Mouse (Mus musculus): Measurements from ENCODE around the gene Pnliprp2. TPM values are rescaled to one million over a fixed set of nuclear protein-coding genes. Genes with fewer than 3 reads are reported as not detected.

Gene Pnliprp2
- not detected in 2 replicates for total RNA-seq (2015; ENCODE audit: low replicate concordance)
- total RNA-seq (2017; ENCODE audit: low replicate concordance) = not detected in 2 replicates

DNA sequence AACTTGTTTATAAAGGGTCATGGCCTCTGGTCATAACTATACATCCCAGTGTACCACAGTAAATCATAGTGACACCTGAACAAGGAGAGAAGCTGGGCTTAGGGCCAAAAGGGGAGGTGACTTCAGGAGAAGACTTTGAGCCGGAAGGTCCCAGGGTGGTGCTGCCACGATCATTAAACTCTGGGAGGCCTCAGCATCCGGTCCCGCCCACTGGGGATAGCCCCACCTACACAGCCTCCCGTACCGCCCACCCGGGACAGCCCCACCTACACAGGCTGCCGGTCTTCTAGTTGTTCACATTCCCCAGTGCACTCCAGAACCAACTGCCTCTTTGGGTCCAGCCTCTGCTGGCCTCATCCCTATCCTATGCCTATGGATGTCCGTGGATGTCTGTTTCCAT, at the start of gene Pnliprp2:
Pnliprp2 (plus strand) TSS at position 297 of the 400 bp plus-strand sequence.
- ATAC-seq (replicated peaks; ENCODE audit: low FRiP score, poor library complexity, severe bottlenecking) = no peak

DNA sequence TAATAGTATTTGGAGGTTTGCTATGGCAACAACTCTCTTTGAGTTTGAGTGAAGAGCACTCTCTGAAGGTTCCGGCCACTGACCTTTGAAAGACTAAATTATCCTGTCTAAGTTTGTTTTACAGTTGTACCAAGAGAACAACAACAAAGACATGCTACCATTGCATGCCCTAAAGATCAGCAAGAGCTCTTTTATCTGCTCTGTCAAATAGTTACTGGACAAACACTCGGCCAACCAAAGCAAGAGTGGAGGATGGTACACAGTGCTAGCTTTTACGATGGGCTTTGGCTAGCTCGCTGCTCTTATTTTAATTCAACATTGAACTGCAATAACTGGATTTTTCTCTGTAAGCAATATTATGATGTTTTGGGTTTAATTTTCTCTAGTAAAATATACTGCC, 41.6 kb upstream of the Pnliprp2 start:
- no peak for ATAC-seq (replicated peaks; ENCODE audit: low FRiP score, poor library complexity, severe bottlenecking)

- ATAC-seq (replicated peaks; ENCODE audit: low FRiP score, poor library complexity, severe bottlenecking) = no peak
Measured at GRCm38 (mm10) chr19:58720439-58720838, 39.1 kb upstream of the Pnliprp2 start.

GRCm38 (mm10) chr19:58726551-58726950, 33.0 kb upstream of the Pnliprp2 start:
- no peak for ATAC-seq (replicated peaks; ENCODE audit: low FRiP score, poor library complexity, severe bottlenecking)

DNA sequence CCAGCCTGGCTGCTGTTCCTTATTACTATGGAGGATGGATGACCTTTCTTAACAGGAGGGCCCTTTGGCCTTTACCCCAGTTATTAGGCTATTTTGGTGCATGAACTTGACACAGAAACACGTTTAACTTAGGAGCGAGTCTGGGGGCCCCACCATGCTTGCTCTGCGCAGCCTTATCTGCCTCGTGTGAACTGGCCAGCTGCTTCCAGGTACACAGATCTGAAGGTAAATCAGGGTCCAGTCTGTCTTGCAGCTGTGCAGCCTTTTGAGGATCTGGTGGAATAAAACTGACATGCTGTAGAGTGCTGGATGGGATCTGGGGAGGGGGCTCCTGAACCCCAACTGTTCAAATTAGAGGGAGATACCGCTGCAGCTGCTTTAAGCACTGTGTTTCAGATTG, 31.8 kb upstream of the Pnliprp2 start:
- ATAC-seq (replicated peaks; ENCODE audit: low FRiP score, poor library complexity, severe bottlenecking) = no peak

DNA sequence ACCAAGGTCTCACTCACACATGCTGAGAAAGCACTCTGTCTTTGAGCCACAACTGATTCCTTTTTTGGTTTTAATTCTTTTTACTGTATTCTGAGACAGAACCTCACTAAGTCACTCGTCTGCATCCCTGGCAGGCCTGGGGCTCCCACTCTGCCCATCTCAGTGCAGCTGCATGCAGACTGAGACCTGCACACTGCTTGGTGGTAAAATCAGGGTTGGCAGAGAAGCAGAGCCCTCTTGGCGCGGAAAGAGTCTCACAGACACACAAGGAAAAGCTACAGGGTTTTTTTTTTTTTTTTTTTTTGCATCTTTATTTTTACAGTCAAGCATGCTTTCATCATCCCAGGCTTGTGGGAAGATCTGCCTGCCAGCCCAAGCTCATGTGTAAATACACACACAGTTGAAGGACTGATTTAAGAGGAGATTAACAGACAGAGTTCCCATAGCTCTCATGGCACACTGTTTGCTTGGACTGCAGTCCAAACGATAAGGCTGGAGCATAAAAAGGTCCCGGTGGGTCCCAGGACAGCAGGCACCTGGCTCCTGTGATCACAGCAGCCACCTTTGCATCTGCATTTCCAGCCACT, 31.0 kb upstream of the Pnliprp2 start, which contains the start of gene Pnliprp1:
Pnliprp1 (plus strand) TSS at position 443 of the 587 bp plus-strand sequence.
- ATAC-seq (replicated peaks; ENCODE audit: low FRiP score, poor library complexity, severe bottlenecking) = no peak

DNA sequence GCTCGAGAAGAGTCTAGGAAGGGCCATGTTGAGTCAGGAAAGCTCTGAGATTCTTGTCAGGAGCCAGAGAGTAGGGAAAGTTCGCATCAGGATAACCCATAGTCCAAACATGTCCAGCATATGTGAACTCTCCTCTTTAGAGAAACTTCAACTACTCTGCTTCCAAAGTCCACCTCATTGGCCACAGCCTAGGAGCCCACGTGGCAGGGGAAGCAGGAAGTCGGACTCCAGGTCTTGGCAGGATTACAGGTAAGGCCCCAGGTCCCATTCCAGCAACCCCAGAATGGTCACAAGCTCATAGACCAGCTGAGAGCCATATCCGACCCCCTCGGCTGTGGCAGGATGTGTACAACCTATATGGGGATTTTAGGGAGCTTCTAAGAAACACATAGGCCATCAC, 26.3 kb upstream of the Pnliprp2 start:
- ATAC-seq (replicated peaks; ENCODE audit: low FRiP score, poor library complexity, severe bottlenecking) = no peak

- ATAC-seq (replicated peaks; ENCODE audit: low FRiP score, poor library complexity, severe bottlenecking) = no peak
Measured at GRCm38 (mm10) chr19:58738111-58738510, 21.4 kb upstream of the Pnliprp2 start.

DNA sequence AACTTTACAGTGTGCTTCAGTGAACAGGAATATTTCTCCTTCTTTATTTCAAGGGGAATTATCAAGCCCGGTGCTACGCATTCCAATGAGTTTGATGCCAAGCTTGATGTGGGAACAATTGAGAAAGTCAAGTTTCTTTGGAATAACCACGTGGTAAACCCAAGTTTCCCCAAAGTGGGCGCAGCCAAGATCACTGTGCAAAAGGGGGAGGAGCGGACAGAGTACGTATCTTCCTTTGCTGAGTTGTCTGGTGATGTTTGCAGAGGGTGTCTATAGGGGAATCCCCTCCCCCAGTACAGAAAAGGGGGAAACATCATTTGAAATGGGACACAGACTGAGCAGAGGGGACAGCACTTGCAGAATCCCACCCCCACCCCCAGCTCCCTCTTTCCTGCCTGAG, 18.5 kb upstream of the Pnliprp2 start:
- no peak for ATAC-seq (replicated peaks; ENCODE audit: low FRiP score, poor library complexity, severe bottlenecking)

DNA sequence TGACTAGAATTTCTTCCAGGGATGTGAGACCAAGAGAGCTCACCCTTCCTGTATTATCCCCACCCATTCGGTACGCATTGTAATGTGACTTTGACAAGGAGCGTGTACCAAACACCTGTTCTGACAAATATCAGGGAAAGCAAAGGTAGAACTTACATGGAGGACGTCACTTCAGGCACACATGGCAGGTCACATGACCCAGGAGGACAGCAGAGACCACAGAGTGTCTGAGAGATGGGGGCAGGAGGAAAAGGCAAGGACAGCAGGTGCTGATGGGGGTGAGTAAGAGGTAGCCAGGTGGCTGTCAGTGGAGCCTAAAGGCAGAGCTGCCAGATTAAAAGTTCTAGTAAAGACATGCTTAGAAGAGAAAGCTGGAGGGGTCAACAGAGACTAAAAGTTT, 16.8 kb upstream of the Pnliprp2 start:
- no peak for ATAC-seq (replicated peaks; ENCODE audit: low FRiP score, poor library complexity, severe bottlenecking)

- no peak for ATAC-seq (replicated peaks; ENCODE audit: low FRiP score, poor library complexity, severe bottlenecking)
Measured at GRCm38 (mm10) chr19:58743736-58744135, 15.8 kb upstream of the Pnliprp2 start.

- no peak for ATAC-seq (replicated peaks; ENCODE audit: low FRiP score, poor library complexity, severe bottlenecking)
Measured at GRCm38 (mm10) chr19:58747498-58748000, 12.0 kb upstream of the Pnliprp2 start.

- no peak for ATAC-seq (replicated peaks; ENCODE audit: low FRiP score, poor library complexity, severe bottlenecking)
Measured at GRCm38 (mm10) chr19:58750822-58751221, 8.7 kb upstream of the Pnliprp2 start.

GRCm38 (mm10) chr19:58751504-58751903, 8.0 kb upstream of the Pnliprp2 start:
- ATAC-seq (replicated peaks; ENCODE audit: low FRiP score, poor library complexity, severe bottlenecking) = no peak

DNA sequence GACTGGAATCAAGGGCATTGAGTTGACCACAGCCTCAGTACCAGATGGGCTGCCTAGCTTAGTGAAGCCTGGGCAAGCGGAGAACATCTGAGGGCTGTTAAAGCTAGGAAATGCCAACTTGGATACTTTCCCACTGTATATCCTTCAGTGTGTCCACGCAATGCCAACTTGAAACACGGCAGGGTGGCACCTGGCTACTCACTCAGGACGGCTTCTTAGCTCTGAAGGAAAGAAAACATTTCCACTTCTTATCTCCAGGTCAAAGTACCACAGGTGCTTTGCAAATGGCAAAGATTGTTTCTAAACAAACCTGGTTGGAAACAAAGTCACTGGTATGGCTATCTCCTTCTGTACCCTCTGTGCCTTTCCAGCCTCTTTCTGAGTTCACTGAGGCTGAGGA, 648 bp upstream of the Pnliprp2 start:
- ATAC-seq (replicated peaks; ENCODE audit: low FRiP score, poor library complexity, severe bottlenecking) = no peak

GRCm38 (mm10) chr19:58762316-58762715, 2.8 kb downstream of the Pnliprp2 start:
- ATAC-seq (replicated peaks; ENCODE audit: low FRiP score, poor library complexity, severe bottlenecking) = no peak

DNA sequence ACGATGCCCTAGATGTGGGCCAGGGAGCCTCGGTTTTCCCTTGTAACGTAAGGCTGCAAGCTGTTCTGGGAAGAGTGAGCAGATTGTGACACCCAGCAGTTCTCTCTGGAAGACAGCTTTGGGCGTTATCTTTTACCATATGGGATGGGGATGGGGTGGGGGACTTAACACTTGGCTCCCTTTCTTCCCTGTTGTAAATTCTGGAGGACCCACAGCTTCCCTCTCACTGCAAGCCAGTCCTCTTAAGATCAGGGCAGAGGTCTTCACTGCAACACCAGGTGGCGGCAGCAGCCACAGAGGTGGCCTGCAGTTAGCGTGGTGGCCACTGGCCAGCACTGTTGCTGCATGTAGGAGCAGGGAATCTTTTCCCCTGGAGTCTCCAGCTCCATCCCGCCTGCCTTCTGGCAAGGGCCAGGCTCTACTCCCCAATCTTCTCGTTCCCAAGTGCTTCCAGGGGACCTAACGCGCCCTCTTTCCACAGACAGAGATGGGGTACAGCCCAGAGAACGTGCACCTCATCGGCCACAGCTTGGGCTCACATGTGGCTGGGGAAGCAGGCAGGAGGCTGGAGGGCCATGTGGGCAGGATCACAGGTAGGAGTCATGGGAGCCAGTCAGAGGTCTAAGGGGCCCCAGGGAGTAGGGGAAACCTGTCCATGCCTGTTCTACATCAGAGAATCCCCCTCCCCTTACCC, 3.5 kb downstream of the Pnliprp2 start:
- ATAC-seq (replicated peaks; ENCODE audit: low FRiP score, poor library complexity, severe bottlenecking) = no peak

DNA sequence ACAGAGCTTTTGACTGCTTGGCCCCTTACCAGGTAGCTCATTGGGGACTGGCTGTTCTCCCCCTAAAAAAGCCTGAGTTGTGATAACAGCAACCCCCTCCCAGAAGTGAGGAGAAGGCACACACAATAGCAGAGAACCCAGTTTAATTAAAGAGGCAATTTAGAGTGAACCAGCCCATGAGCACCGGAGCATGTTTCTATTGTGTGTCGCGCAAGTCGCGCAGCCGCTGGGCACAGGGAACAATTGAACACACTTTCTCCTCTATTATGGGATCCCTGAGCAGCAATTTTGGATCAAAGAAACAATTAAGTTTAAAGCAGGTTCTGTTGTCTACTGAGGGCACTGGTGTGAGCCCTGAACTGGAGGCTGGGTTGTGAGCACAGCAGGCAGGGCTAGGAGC, 7.8 kb downstream of the Pnliprp2 start:
- no peak for ATAC-seq (replicated peaks; ENCODE audit: low FRiP score, poor library complexity, severe bottlenecking)

DNA sequence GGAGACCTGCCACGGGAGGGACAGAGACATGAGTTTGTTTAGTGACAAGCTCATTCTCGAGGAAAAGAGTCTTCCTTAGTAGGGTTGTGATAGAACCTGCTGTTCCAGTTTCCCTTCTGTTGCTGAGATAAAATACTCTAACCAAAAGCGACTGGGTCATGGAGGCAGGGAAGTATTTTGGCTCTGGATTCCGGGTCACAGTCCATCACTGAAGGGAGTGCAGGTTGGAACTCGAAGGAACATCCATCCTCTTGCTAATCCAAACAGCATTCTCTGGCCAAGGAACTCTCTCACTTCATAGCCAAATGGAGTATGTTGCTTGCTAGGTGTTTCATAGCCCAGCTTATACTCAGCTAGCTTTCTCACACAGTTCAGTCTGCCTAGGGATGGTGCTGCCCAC, 16.9 kb downstream of the Pnliprp2 start:
- ATAC-seq (replicated peaks; ENCODE audit: low FRiP score, poor library complexity, severe bottlenecking) = no peak

- no peak for ATAC-seq (replicated peaks; ENCODE audit: low FRiP score, poor library complexity, severe bottlenecking)
Measured at GRCm38 (mm10) chr19:58781566-58781965, 22.0 kb downstream of the Pnliprp2 start.

GRCm38 (mm10) chr19:58783938-58784337, 24.4 kb downstream of the Pnliprp2 start:
- ATAC-seq (replicated peaks; ENCODE audit: low FRiP score, poor library complexity, severe bottlenecking) = no peak
